Mouse (Mus musculus) liver, embryonic 14.5 days (tissue): ENCODE results near the gene Krtap5-4.

ENCODE experiments used
- CTCF ChIP-seq: IDR thresholded peaks from 2 replicates; pipeline ENCODE4 v1.5.1; 2016; ENCODE audit warnings: antibody characterized with exemption, low read depth, control low read depth
- EP300 ChIP-seq: IDR thresholded peaks from 2 replicates; pipeline ENCODE4 v1.6.1; 2016; ENCODE audit warnings: antibody characterized with exemption, low read depth

GRCm38 (mm10) chr7:142319124-142319523, 15.8 kb downstream of the Krtap5-4 start:
- TF ChIP-seq CTCF (no peak), EP300 (no peak)
